Mouse (Mus musculus): ENCODE measurements around the gene Gipc2. TPM values are rescaled to one million over a fixed set of nuclear protein-coding genes. Genes with fewer than 3 reads are reported as not detected.

The Gipc2 gene
- polyA plus RNA-seq, 1 experiment from 2014 or later, result 15.2 TPM

DNA sequence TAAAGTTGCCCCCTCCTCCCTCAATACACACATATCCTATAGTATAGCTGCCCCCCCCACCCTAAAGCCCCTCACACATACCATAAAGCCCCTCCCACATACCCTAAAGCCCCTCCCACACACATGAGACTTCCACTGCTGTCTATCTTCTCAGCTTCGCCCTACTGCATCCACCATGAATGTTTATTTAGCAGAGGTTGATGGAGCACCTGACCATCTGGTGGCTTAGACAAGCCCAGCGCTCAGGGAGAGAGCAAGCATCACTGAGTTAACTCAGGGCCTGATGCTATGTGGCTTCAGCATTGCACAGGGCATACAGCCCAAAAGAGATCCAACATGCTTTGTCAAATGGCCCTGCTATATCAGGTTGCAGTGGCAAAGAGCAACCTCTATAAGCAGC is 12.9 kb downstream of the Gipc2 start:
- Histone ChIP-seq H3K27me3 (ENCODE audit: control insufficient read depth, insufficient read depth, low read length) (no peaks in the 10 kb centered on the region), H3K4me3 (ENCODE audit: low read depth, low read length) (no peak overlapping the region), H3K9ac (replicated peaks; ENCODE audit: low read depth, low read length) (no peak overlapping the region), H3K36me3 (ENCODE audit: control insufficient read depth, insufficient read depth, low read length) (no peaks in the 10 kb centered on the region), H3K27ac (ENCODE audit: low read depth, low read length) (no peak overlapping the region), H3K4me2 (ENCODE audit: low read depth, low read length) (no peak overlapping the region), H3K4me1 (ENCODE audit: control insufficient read depth, insufficient read depth, low read length) (peaks cover 2% of the 10 kb centered on the region; the same call in 1 of the 2 replicates), H3K9me3 (ENCODE audit: control insufficient read depth, low read length) (no peaks in the 10 kb centered on the region)
- ATAC-seq (ENCODE audit: low read depth), result no peak
- WGBS, result 84% methylated on average over 2 of the region's 2 CpGs

DNA sequence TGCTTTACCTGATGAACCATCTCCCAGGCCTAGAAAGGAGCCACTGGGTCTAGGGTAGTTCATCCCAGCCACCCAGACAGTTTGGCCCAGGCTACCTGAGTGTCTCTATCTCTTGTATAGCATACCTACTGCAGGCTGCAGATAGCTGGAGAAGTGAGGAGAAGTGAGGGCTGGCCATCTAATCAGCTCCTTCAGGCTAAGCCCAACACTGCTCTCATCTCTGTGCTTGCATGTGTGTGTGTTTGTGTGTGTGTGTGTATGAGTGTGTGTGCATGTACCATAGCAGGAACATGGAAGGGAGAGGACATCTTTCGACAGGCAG is 13.6 kb downstream of the Gipc2 start:
- 93% methylated on average over 1 of the region's 1 CpGs for WGBS
- Histone ChIP-seq H3K27ac (ENCODE audit: low read depth, low read length) (no peak overlapping the region), H3K4me3 (ENCODE audit: low read depth, low read length) (no peak overlapping the region), H3K27me3 (ENCODE audit: control insufficient read depth, insufficient read depth, low read length) (no peaks in the 10 kb centered on the region), H3K36me3 (ENCODE audit: control insufficient read depth, insufficient read depth, low read length) (no peaks in the 10 kb centered on the region), H3K4me2 (ENCODE audit: low read depth, low read length) (no peak overlapping the region), H3K4me1 (ENCODE audit: control insufficient read depth, insufficient read depth, low read length) (peaks cover 2% of the 10 kb centered on the region; the same call in 1 of the 2 replicates), H3K9ac (replicated peaks; ENCODE audit: low read depth, low read length) (no peak overlapping the region), H3K9me3 (ENCODE audit: control insufficient read depth, low read length) (no peaks in the 10 kb centered on the region)
- no peak for ATAC-seq (ENCODE audit: low read depth)

DNA sequence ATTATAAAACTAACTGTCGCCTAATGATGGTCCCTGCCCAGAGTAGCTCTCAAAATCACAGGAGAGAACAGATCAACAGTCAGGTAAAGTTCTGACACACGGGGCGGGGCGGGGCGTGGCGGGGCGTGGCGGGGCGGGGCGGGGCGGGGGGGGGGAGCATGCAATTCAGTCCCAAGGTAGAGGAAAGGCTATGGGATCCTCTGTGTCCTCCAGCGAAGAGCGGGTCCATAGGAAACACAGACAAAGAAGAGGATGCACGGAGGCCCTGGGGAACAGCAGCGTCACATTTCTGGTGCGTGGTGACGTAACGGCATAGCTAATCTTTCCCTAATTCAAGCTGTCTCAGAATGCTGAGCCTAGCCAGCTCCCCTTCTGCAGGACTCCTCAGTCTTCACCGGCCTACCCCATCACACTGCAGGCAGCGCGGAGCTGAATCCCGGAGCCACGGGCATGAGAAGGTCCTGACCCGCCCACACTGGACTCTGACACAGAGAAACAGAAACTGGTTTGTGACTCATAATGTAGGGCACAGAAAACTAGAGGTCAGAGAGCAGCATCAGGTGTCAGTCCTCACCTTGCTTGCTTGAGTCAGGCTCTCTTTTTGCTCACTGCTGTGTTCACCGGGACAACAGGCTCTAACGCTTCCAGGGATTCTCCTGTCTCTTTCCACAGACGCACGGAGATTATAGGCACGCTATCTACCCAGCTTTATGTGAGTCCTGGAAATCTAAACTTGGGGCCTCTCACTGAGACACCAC is 14.1 kb downstream of the Gipc2 start:
- 48% methylated on average over 29 of the region's 29 CpGs for WGBS
- Histone ChIP-seq H3K4me1 (ENCODE audit: control insufficient read depth, insufficient read depth, low read length) (peaks cover 2% of the 10 kb centered on the region; the same call in 1 of the 2 replicates), H3K4me3 (ENCODE audit: low read depth, low read length) (no peak overlapping the region), H3K36me3 (ENCODE audit: control insufficient read depth, insufficient read depth, low read length) (no peaks in the 10 kb centered on the region), H3K27ac (ENCODE audit: low read depth, low read length) (no peak overlapping the region), H3K9ac (replicated peaks; ENCODE audit: low read depth, low read length) (no peak overlapping the region), H3K9me3 (ENCODE audit: control insufficient read depth, low read length) (no peaks in the 10 kb centered on the region), H3K27me3 (ENCODE audit: control insufficient read depth, insufficient read depth, low read length) (no peaks in the 10 kb centered on the region), H3K4me2 (ENCODE audit: low read depth, low read length) (peak overlapping the region; percentile 32; the same call in 1 of the 2 replicates)
- ATAC-seq (ENCODE audit: low read depth), result peak; percentile 44

DNA sequence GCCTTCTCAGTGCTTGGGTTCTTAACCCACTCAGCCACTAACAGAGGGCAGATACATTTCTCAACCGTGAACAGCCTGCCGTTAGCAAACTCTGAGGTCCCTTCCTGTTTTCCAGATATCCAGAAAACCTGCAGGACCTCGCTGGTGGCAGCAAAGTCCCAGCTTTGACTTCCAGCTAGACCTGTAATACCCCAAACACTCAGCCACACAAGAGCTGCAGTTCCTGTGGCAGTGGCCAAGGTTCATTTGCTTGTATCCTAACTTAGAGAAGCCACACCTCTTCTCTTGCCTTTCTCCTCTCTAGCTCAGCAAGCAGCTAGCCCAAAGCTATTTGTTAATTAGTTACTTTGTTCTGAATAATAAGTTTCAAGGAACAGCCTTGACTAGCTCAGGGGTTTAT is 16.2 kb downstream of the Gipc2 start:
- H3K27me3 ChIP-seq (ENCODE audit: control insufficient read depth, insufficient read depth, low read length), result no peaks in the 10 kb centered on the region
- no peak overlapping the region for H3K9ac ChIP-seq (replicated peaks; ENCODE audit: low read depth, low read length)
- H3K9me3 ChIP-seq (ENCODE audit: control insufficient read depth, low read length), result no peaks in the 10 kb centered on the region
- no peaks in the 10 kb centered on the region for H3K4me1 ChIP-seq (ENCODE audit: control insufficient read depth, insufficient read depth, low read length)
- H3K4me3 ChIP-seq (ENCODE audit: low read depth, low read length), result no peak overlapping the region
- WGBS, result 72% methylated on average over 3 of the region's 3 CpGs
- ATAC-seq (ENCODE audit: low read depth), result no peak
- H3K36me3 ChIP-seq (ENCODE audit: control insufficient read depth, insufficient read depth, low read length), result no peaks in the 10 kb centered on the region
- no peak overlapping the region for H3K27ac ChIP-seq (ENCODE audit: low read depth, low read length)
- no peak overlapping the region for H3K4me2 ChIP-seq (ENCODE audit: low read depth, low read length)

DNA sequence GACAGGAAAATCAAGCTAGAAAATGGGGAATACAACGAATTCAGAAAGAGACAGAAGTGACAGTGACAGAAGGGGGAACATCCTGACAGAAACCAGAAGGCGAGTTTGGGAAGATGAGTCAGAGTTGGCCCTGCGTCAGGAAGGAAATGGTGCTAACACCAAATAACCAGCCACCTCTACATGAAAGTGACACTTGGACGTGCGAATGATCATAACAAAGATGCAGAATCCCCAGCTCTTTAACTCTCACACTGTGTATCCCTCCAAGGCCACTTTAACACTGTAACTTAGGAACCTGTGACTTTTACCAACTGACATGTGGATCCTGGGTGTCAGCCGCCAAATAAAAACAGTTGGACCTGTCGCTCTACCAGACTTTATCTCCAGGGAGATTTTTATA is 16.6 kb downstream of the Gipc2 start:
- no peaks in the 10 kb centered on the region for H3K36me3 ChIP-seq (ENCODE audit: control insufficient read depth, insufficient read depth, low read length)
- no peaks in the 10 kb centered on the region for H3K4me1 ChIP-seq (ENCODE audit: control insufficient read depth, insufficient read depth, low read length)
- H3K9me3 ChIP-seq (ENCODE audit: control insufficient read depth, low read length), result no peaks in the 10 kb centered on the region
- no peak overlapping the region for H3K27ac ChIP-seq (ENCODE audit: low read depth, low read length)
- H3K4me3 ChIP-seq (ENCODE audit: low read depth, low read length), result no peak overlapping the region
- ATAC-seq (ENCODE audit: low read depth), result no peak
- WGBS, result 81% methylated on average over 7 of the region's 7 CpGs
- no peaks in the 10 kb centered on the region for H3K27me3 ChIP-seq (ENCODE audit: control insufficient read depth, insufficient read depth, low read length)
- no peak overlapping the region for H3K4me2 ChIP-seq (ENCODE audit: low read depth, low read length)
- H3K9ac ChIP-seq (replicated peaks; ENCODE audit: low read depth, low read length), result no peak overlapping the region

DNA sequence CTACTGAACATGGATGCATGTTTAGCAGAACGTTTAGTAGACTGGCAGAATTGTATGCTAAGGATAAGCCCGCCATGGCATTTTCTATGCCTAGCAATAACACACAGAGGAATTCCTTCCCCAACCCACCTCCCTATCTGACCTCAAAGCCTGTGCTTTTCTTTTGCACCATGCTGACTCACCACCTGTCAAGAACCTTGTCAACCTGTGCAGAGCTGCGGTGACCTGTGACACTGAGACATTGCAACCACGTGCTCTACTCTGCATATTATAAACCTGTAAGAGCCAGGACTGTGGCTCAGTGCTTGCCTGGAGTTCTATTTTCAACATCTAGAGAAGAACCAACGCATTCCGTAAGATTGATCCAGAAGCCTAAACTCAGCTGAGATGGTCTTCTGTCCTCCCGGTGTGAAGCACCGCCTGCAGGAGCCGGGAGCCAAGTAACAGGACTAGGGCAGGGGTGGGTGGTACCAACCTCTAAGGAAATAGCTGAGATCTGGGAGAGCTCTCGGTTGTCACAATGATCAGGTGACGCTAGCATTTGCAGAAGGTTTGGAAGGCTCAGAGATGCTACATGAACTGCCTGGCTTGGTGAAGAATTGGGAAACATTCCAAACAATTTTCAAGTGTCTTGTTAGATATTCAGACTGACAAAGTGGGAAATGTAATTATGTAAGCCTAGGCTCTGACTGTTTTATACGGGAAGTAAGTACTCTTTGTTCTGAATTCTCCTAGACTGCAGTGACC is 18.8 kb downstream of the Gipc2 start:
- Histone ChIP-seq H3K27me3 (ENCODE audit: control insufficient read depth, insufficient read depth, low read length) (no peaks in the 10 kb centered on the region), H3K4me3 (ENCODE audit: low read depth, low read length) (no peak overlapping the region), H3K36me3 (ENCODE audit: control insufficient read depth, insufficient read depth, low read length) (no peaks in the 10 kb centered on the region), H3K9ac (replicated peaks; ENCODE audit: low read depth, low read length) (no peak overlapping the region), H3K4me2 (ENCODE audit: low read depth, low read length) (no peak overlapping the region), H3K9me3 (ENCODE audit: control insufficient read depth, low read length) (no peaks in the 10 kb centered on the region), H3K27ac (ENCODE audit: low read depth, low read length) (no peak overlapping the region), H3K4me1 (ENCODE audit: control insufficient read depth, insufficient read depth, low read length) (no peaks in the 10 kb centered on the region)
- no peak for ATAC-seq (ENCODE audit: low read depth)
- WGBS, result 76% methylated on average over 12 of the region's 12 CpGs

DNA sequence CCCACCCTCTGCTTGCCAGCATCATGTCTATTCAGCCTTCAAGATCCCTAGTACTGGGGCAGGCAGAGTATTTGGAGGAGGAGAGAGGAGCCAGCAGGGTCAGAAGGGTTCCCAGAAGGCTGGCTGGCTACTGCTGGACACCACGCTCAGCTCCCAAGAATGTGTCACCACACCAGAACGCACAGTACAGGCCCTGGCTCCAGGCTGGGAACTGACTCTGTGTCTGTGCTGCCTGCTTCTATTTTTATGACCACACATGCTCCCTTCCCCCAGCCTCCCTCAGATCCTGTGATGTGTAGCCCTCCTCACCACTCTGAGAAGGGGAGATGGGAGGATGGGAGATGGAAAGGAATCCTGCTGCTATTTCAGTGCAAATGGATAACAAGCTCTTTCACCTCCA is 20.8 kb downstream of the Gipc2 start:
- Histone ChIP-seq H3K9ac (replicated peaks; ENCODE audit: low read depth, low read length) (no peak overlapping the region), H3K4me2 (ENCODE audit: low read depth, low read length) (no peak overlapping the region), H3K9me3 (ENCODE audit: control insufficient read depth, low read length) (no peaks in the 10 kb centered on the region), H3K4me3 (ENCODE audit: low read depth, low read length) (no peak overlapping the region), H3K4me1 (ENCODE audit: control insufficient read depth, insufficient read depth, low read length) (no peaks in the 10 kb centered on the region), H3K27me3 (ENCODE audit: control insufficient read depth, insufficient read depth, low read length) (no peaks in the 10 kb centered on the region), H3K27ac (ENCODE audit: low read depth, low read length) (no peak overlapping the region), H3K36me3 (ENCODE audit: control insufficient read depth, insufficient read depth, low read length) (no peaks in the 10 kb centered on the region)
- ATAC-seq (ENCODE audit: low read depth), result peak; percentile 74; the same call in 1 of the 2 replicates
- WGBS, result 68% methylated on average over 2 of the region's 2 CpGs

DNA sequence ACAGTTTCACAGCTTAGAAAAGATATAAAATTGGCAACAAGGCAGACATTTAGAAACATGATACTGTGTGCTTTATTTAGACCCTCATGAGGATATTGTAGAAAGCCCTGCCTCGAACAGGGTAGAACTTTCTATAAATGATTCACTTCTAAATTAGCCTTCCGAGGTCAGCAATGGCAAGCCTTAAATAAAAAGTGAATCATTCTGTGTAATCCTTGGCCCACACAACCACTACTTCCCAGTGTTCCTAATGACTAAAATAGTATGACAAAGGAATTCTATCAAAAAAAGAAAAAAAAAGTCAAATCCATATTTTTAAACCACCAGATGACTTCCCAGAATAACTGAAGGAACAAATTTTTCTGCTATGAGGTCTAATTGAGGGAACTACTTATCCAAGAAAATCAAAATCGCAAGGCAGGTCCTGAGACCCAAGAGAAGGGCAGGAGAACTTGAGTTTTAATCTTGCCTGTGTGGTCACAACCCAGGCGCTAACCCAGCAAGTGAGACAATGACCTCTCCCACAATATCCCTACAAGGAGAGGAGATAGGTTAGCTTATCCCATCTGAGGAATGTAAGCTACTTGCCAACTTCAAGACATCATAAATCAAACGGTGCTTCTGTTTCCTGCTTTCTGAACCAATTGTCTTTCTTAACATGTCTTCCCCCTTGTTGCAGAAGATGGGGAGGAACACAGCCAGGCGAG is 22.9 kb downstream of the Gipc2 start:
- no peak overlapping the region for H3K27ac ChIP-seq (ENCODE audit: low read depth, low read length)
- no peak overlapping the region for H3K9ac ChIP-seq (replicated peaks; ENCODE audit: low read depth, low read length)
- no peaks in the 10 kb centered on the region for H3K27me3 ChIP-seq (ENCODE audit: control insufficient read depth, insufficient read depth, low read length)
- no peaks in the 10 kb centered on the region for H3K4me1 ChIP-seq (ENCODE audit: control insufficient read depth, insufficient read depth, low read length)
- no peak overlapping the region for H3K4me2 ChIP-seq (ENCODE audit: low read depth, low read length)
- H3K4me3 ChIP-seq (ENCODE audit: low read depth, low read length), result no peak overlapping the region
- no peaks in the 10 kb centered on the region for H3K9me3 ChIP-seq (ENCODE audit: control insufficient read depth, low read length)
- H3K36me3 ChIP-seq (ENCODE audit: control insufficient read depth, insufficient read depth, low read length), result no peaks in the 10 kb centered on the region
- WGBS, result 79% methylated on average over 6 of the region's 6 CpGs
- no peak for ATAC-seq (ENCODE audit: low read depth)

DNA sequence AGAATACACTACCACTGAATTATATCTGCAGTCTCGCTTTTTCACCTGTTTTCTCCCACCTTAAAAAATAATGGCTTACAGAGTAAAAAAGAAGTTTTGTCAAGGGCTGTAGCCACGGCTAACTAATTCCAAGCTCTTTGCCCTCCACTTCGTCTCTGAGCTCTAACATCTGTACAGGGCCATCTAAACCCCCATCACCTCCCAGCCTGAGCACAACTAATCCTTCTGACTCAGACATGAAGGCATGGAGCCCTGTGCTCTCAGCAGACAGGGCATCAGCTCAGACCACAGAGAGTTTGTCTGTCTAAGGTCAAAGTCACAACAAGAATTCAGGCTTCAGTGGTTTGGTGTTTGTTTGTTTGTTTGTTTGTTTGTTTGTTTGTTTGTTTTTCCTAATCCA is 23.9 kb downstream of the Gipc2 start:
- ATAC-seq (ENCODE audit: low read depth), result no peak
- Histone ChIP-seq H3K9me3 (ENCODE audit: control insufficient read depth, low read length) (no peaks in the 10 kb centered on the region), H3K27ac (ENCODE audit: low read depth, low read length) (no peak overlapping the region), H3K27me3 (ENCODE audit: control insufficient read depth, insufficient read depth, low read length) (no peaks in the 10 kb centered on the region), H3K9ac (replicated peaks; ENCODE audit: low read depth, low read length) (no peak overlapping the region), H3K4me1 (ENCODE audit: control insufficient read depth, insufficient read depth, low read length) (no peaks in the 10 kb centered on the region), H3K4me3 (ENCODE audit: low read depth, low read length) (no peak overlapping the region), H3K36me3 (ENCODE audit: control insufficient read depth, insufficient read depth, low read length) (no peaks in the 10 kb centered on the region), H3K4me2 (ENCODE audit: low read depth, low read length) (no peak overlapping the region)
- WGBS, result 83% methylated on average over 3 of the region's 3 CpGs

All from neural tube, embryonic 14.5 days (tissue).